Mouse (Mus musculus) neural tube, embryonic 13.5 days (tissue): ENCODE results near the gene Apoc1. TPM values are rescaled to one million over a fixed set of nuclear protein-coding genes. Genes with fewer than 3 reads are reported as not detected.

Experiments used
- ATAC-seq: fragments of 200-750 bp; cut with Nextera tagmentation; 2 replicates; pipeline ENCODE4 v1.8.0; 2017; ENCODE audit warnings: low read depth, mild to moderate bottlenecking, moderate TSS enrichment, moderate library complexity
- H3K27ac ChIP-seq: fragments of 300-500 bp; sonication (generic); replicated peaks from 2 replicates; pipeline ENCODE4 v1.5.1; 2015; ENCODE audit warnings: moderate library complexity, mild to moderate bottlenecking, inconsistent platforms
- H3K27me3 ChIP-seq: fragments of 300-500 bp; sonication (generic); 2 replicates; pipeline ENCODE4 v1.6.1; 2015; ENCODE audit warnings: mild to moderate bottlenecking, inconsistent platforms
- H3K36me3 ChIP-seq: fragments of 300-500 bp; sonication (generic); 2 replicates; pipeline ENCODE4 v1.6.1; 2015; ENCODE audit warnings: mild to moderate bottlenecking, inconsistent platforms
- H3K4me1 ChIP-seq: fragments of 300-500 bp; sonication (generic); replicated peaks from 2 replicates; pipeline ENCODE4 v1.6.1; 2015; ENCODE audit warnings: inconsistent platforms
- H3K4me2 ChIP-seq: fragments of 300-500 bp; sonication (generic); 2 replicates; pipeline ENCODE4 v1.6.1; 2015; ENCODE audit warnings: inconsistent platforms, mild to moderate bottlenecking, moderate library complexity
- H3K4me3 ChIP-seq: fragments of 300-500 bp; sonication (generic); 2 replicates; pipeline ENCODE4 v1.5.1; 2015; ENCODE audit warnings: mild to moderate bottlenecking, inconsistent platforms
- H3K9ac ChIP-seq: fragments of 300-500 bp; sonication (generic); 2 replicates; pipeline ENCODE4 v1.6.1; 2015; ENCODE audit warnings: moderate library complexity, mild to moderate bottlenecking, inconsistent platforms
- H3K9me3 ChIP-seq: fragments of 300-500 bp; sonication (generic); 2 replicates; pipeline ENCODE4 v1.6.1; 2016; ENCODE audit warnings: inconsistent platforms
- WGBS: fragments of 180-500 bp; shearing (Covaris S2); methylation state at CpG from one replicate; pipeline ENCODE4 v1.1.7; 2015; 5-methylcytosine and 5-hydroxymethylcytosine counted together
- polyA plus RNA-seq: library from polyadenylated mRNA; unstranded; fragments of >200 nt; fragmentation: Nextera tagmentation; extraction: Ambion mirVana; gene quantifications from 2 replicates; pipeline ENCODE4 v1.2.1, GENCODE M21; 2015

Apoc1 gene
- polyA plus RNA-seq, 1 experiment from 2014 or later = 6.6 TPM

DNA sequence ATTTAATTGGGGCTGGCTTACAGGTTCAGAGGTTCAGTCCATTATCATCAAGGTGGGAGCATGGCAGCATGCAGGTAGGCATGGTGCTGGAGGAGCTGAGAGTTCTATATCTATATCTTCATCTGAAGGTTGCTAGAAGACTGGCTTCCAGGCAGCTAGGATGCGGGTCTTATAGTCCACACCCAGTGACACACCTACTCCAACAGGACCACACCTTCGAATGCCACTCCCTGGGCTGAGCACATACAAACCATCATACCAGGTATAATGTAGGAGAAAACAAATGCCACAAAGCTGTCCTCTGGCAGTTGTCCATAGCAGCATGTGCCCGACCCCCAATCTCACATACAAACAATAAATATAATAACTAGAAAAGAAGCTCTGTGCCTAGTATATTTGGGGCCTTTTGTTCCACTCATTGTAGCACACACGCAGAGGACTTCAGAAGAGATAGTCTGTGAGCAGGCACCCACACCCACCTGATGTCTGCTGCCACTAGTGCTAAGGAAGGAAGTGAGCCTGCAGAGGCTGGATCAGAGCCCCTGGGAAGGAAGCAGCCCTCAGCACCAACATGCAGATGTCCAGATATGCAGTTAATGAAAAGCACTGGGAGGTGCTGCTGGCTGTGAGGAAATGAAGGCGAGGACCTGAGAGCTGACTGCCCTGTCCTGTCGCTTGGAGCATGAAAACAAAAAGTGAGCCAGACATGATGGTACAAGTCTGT lies 41.2 kb downstream of the Apoc1 start:
- Histone ChIP-seq H3K36me3 (peaks cover 87% of the 10 kb centered on the region), H3K9me3 (no peaks in the 10 kb centered on the region), H3K4me3 (no peak overlapping the region), H3K4me2 (no peak overlapping the region), H3K27me3 (no peaks in the 10 kb centered on the region), H3K27ac (no peak overlapping the region), H3K4me1 (no peaks in the 10 kb centered on the region), H3K9ac (no peak overlapping the region)
- 89% methylated on average over 6 of the region's 6 CpGs for WGBS
- ATAC-seq = no peak

DNA sequence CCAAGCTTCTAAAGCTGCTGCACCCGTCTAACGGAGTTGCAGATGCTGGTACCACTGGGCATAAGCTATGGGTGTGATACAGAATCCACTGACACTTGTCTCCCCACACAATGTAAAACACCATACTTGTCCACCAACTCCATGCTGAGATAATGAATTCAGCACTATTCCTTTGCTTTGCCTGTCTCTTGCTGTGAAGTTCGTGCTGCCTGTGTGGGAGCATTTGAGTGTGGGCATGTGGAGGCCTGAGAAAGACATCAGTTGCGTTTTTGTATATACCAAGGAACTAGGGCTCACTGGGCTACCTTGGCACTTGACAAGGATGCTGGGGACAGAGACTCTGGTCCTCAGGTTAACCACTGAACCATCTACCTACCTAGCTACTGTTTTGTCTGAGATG lies 51.2 kb downstream of the Apoc1 start:
- Histone ChIP-seq H3K9ac (no peak overlapping the region), H3K27ac (no peak overlapping the region), H3K9me3 (no peaks in the 10 kb centered on the region), H3K36me3 (peaks cover 99% of the 10 kb centered on the region), H3K4me3 (no peak overlapping the region), H3K4me1 (no peaks in the 10 kb centered on the region), H3K4me2 (no peak overlapping the region), H3K27me3 (no peaks in the 10 kb centered on the region)
- 90% methylated on average over 4 of the region's 4 CpGs for WGBS
- ATAC-seq = no peak

Other genes with a start within 250 kb of the Apoc1 start
- 14.9 and 16.1 TPM in 2 replicates for gene Mark4, start 233.8 kb downstream of the Apoc1 start, polyA plus RNA-seq
- gene Exoc3l2, start 229.3 kb downstream of the Apoc1 start, polyA plus RNA-seq = 0.32 and 0.52 TPM in 2 replicates
- 3.5 and 3.6 TPM in 2 replicates for gene Bloc1s3, start 184.3 kb downstream of the Apoc1 start, polyA plus RNA-seq
- 46.4 and 49.0 TPM in 2 replicates for gene Trappc6a, start 184.3 kb downstream of the Apoc1 start, polyA plus RNA-seq
- 0.14 TPM in 1 of 2 replicates, not detected in the other for gene Nkpd1, start 174.8 kb downstream of the Apoc1 start, polyA plus RNA-seq
- 32.7 and 36.5 TPM in 2 replicates for gene Ppp1r37, start 129.6 kb downstream of the Apoc1 start, polyA plus RNA-seq
- gene Zfp296, start 115.4 kb downstream of the Apoc1 start, polyA plus RNA-seq = 0.40 TPM in 1 of 2 replicates, not detected in the other
- 153 and 159 TPM in 2 replicates for gene Gemin7, start 115.1 kb downstream of the Apoc1 start, polyA plus RNA-seq
- gene Clasrp, start 88.2 kb downstream of the Apoc1 start, polyA plus RNA-seq = 52.9 and 61.6 TPM in 2 replicates
- gene Relb, start 63.2 kb downstream of the Apoc1 start, polyA plus RNA-seq = 5.6 and 6.6 TPM in 2 replicates
- gene Clptm1, start 27.6 kb downstream of the Apoc1 start, polyA plus RNA-seq = 110 and 118 TPM in 2 replicates
- gene Apoc2, start 14.7 kb downstream of the Apoc1 start, polyA plus RNA-seq = 1.0 TPM in 1 of 2 replicates, not detected in the other
- not detected in 2 replicates for gene Gm44805, start 11.2 kb downstream of the Apoc1 start, polyA plus RNA-seq
- 0.08 TPM in 1 of 2 replicates, not detected in the other for gene Apoc4, start 11.2 kb downstream of the Apoc1 start, polyA plus RNA-seq
- 408 and 440 TPM in 2 replicates for gene Apoe, start 6.5 kb upstream of the Apoc1 start, polyA plus RNA-seq
- gene Tomm40, start 22.8 kb upstream of the Apoc1 start, polyA plus RNA-seq = 117 and 134 TPM in 2 replicates
- 54.6 and 56.2 TPM in 2 replicates for gene Nectin2, start 57.8 kb upstream of the Apoc1 start, polyA plus RNA-seq
- 14.2 and 16.6 TPM in 2 replicates for gene Bcam, start 78.4 kb upstream of the Apoc1 start, polyA plus RNA-seq
- gene Cblc, start 104.1 kb upstream of the Apoc1 start, polyA plus RNA-seq = not detected in 2 replicates
- gene Bcl3, start 130.1 kb upstream of the Apoc1 start, polyA plus RNA-seq = 0.32 and 1.8 TPM in 2 replicates
- 5.2 and 6.6 TPM in 2 replicates for gene Gm19345, start 159.3 kb upstream of the Apoc1 start, polyA plus RNA-seq
- 0.36 and 0.48 TPM in 2 replicates for gene Ceacam16, start 168.6 kb upstream of the Apoc1 start, polyA plus RNA-seq
- gene Ceacam19, start 195.3 kb upstream of the Apoc1 start, polyA plus RNA-seq = not detected in 2 replicates
- gene Pvr, start 228.5 kb upstream of the Apoc1 start, polyA plus RNA-seq = 8.9 and 10.3 TPM in 2 replicates